Mouse (Mus musculus) heart, postnatal 14 days (tissue): Measurements from ENCODE around the gene BC030870. TPM values are rescaled to one million over a fixed set of nuclear protein-coding genes. Genes with fewer than 3 reads are reported as not detected.
"Not testable (repeated sequence)": the region's sequence is repeated elsewhere in the genome, so short reads cannot be mapped to it uniquely, and the experiment has no call there.

ENCODE experiments used
- DNase-seq, 2 experiments: peaks; one replicate each; pipeline ENCODE4 v3.0.0; 2021 to 2022
- intact Hi-C: fragments of 180-260 bp; cut with DNase I; formaldehyde crosslinking; loops from one replicate; pipeline ENCODE4 v1.15.1; 2025
- long read RNA-seq, 2 experiments: library from polyadenylated mRNA; stranded (forward); transcript quantifications; one replicate each; pipeline ENCODE4 v2.0.0; 2021
- total RNA-seq, 2 experiments: library from RNA; stranded (reverse); gene quantifications; 2 replicates each; pipeline ENCODE4 v1.2.3; 2021

BC030870 gene
- not detected for total RNA-seq
- long read RNA-seq, experiment 1: 0 reads
- long read RNA-seq, experiment 2: 0 reads

DNA sequence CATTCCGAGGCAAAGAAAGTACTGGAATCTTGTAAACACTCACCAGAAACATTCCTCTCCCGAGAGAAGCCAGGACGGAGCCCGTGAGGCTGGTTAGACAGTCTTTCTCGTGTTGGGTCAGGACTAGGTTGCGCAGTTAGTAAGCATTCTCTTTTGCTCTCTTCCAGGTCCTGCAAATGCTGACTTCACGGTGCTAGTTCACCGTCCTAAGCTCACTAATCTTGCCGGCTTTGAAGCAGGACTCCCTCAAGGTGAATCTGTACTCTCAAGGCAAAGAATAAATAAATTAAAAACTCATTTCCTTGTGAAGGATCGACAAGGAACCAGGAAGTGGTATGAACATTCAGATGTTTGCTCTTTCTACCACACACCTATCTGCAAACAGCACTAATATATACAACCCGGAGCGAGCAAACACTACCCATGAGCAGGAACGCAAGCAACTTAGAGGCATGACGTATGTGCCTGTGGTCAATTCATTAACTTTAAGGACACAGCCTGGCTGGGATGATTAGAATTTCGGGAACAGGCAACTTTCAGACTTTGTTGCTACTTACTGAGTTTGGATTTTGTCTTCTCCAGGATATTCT lies at the start of gene BC030870:
BC030870 (minus strand) TSS at position 365 of the 590 bp plus-strand sequence.
- intact Hi-C loops: no loop called here
- DNase-seq: no peak

DNA sequence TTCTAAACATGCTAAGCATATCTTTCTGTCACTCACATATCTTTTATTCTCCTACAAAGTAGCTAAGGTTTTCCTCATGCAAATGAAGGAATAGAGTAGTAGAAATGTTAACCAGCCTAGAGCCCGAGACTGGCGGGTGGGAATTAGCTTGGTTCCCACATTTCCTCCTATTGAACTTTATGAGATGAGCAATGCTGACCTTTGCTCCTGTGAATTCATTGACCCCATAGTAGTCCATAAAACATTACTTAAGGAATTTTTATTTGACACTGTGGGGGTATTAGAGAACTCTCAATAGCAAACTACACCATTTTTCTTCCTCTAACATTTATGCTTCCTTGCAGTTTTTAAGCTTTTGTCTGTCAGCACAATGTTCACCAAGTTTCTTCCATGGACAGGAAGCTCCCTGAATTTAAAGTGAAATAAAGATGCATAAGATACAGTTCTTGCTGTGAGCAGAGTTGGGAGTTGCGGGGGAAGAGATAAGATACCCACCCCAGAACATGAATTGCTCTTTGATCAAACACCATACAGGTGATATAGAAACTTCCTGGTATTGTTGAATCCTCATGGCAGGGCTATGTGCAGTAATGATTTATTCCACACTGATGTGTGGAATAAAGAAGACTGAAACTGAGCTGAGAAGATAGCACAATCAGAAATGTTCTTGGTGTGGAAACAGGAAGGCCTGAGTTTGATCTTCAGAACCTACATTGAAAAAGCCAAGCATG lies 45.5 kb upstream of the BC030870 start:
- DNase-seq: no peak
- intact Hi-C loops: no loop called here

DNA sequence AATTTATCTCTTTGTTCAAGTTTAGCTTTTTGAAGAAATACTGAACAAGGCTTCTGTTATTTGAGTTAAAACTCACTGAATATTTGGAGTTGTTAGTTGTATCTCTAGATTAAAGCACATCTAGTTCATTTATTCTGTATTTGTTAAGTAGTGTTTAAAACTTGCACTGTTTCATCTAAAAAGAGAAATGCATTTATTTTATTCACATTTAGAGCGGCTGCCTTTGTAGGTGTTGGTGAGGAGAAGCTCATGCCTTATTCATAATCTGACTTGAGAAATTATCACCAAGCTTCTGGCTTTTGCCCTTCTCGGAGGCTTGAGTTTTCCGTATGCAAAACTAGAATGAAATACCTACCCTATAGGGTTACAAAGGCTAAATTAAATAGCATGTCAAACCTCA lies 39.8 kb upstream of the BC030870 start:
- no peak for DNase-seq
- intact Hi-C loops: no loop called here

DNA sequence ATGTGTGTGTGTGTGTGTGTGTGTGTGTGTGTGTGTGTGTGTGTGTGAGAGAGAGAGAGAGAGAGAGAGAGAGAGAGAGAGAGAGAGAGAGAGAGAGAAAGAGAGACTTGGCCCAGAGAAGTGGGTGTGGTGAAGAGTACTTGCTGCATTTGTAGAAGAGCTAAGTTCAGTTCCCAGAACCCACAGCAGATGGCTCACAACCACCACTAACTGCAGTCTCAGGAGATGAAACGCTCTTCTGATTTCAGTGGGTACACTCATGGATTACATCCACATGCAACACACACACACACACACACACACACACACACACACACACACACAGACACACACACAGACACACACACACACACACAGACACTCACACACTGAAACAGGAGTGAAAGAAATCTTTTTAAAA lies 31.3 kb upstream of the BC030870 start:
- DNase-seq, intact Hi-C loops: not testable (repeated sequence)

DNA sequence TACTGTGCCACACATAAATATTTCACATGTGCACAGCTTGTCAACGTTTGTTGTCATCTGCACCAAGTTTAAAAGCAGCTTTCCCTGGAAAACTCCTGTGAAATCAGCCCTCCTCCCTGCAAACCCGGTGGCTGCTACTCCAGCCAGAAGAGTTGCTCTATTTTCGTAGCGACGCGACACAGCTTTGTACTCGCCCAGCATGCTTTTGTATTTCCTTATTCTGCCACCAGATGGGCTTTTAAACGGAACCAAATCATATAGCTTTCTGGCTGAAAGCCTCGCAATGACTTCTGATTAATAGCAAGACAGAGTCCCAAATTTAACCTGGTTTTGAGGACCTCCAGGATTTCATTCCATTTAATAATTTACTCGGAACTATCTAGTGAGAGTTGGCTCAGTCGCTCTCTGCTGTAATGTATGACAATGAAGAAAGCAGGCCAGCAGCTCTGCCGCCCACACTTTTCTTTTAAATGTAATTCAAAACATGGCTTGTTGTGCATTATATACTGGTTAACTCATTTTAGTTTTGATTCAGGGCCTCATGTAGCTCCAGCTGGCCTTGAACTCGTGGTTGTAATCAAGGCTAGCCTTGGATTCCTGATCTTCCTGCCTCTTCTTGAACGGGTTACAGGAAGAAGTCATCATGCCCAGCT lies 29.9 kb upstream of the BC030870 start:
- no peak for DNase-seq
- intact Hi-C loops: no loop called here

DNA sequence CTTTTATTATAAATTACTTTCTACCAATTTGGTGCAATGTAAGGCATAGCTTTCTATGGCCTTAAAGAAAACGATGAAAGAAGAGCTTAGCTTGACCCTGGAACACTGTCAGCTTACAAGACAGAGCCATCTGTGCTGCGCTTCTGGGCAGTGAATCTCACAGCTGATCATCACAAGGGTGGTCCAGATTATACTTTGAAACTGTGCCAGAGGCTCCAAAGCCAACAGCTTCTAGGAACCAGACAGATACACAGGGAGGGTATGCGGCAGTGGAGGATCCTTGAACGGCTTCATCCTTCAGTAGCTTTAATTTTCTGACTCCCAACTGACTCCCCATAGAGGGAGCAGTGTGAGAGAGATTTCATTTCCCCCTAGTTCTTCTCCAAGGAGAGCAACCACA lies 28.5 kb upstream of the BC030870 start:
- intact Hi-C loops: no loop called here

DNA sequence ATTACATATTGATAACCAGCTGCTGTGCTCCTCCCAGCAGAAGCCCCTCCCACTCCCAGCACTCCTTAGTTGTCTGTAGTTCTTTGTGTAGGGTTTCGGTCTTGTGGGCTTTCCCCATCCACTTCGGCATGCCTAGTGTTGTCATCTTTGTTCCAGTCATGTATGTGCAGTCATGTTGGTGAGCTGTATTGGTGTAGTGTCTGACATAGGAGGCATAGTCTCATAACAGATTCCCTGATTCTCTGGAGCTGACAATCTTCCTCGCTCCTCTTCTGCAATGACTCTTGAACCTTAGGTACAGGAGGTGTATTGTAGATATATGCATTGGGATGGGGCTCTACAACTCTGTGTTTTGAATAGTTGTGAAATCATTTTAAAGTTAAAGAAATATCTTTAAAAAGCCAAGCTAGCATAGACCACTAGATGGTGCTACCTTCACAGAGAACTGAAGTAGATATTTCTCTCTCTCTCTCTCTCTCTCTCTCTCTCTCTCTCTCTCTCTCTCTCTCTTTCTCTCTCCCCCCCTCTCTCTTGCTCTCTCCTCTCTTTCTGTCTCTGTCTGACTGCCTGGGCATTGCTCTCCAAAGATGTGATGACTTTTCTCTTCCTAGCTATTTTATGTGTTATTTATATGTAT lies 9.6 kb upstream of the BC030870 start:
- no peak for DNase-seq
- intact Hi-C loops: no loop called here

More for the DNA sequence above, 28.5 kb upstream of the BC030870 start:
- DNase-seq: no peak

DNA sequence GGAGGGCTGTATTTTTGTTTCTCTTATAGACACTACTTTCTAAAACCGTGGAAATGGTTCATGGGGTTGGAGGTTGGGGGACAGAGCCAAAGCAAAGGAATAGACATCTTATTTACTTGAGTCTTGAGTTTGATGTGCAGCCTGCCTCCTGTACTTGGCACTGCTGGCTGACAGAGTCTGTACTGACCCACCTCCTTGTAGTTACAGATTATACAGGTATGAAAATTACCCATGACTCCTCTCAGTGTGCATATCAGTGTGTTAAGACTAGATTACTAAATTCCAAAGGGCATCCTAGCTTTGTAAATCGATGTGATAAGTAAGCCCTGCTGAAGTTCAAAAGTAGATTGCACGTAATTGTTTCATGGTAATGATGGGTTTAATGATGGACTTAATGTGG lies 2.9 kb downstream of the BC030870 start:
- DNase-seq: no peak
- intact Hi-C loops: no loop called here

DNA sequence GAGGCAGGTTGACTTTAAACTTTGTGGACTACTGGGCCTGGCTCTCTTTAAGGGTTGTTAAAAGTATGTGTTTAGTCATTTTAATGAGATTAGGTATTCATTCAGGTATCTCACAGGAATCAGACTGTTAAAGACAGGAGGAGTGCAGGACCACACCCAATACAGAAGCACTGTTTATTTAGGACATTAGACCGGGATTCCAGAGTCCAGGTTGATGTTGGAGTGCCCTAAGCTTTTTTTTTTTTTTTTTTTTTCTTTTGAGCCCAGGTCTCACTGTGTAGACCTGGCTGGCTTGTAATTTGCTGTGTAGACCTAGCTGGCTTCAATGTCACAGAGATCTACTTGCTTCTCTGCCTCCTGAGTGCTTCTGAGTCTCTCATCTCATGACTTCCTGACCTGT lies 3.3 kb downstream of the BC030870 start:
- intact Hi-C loops: no loop called here

DNA sequence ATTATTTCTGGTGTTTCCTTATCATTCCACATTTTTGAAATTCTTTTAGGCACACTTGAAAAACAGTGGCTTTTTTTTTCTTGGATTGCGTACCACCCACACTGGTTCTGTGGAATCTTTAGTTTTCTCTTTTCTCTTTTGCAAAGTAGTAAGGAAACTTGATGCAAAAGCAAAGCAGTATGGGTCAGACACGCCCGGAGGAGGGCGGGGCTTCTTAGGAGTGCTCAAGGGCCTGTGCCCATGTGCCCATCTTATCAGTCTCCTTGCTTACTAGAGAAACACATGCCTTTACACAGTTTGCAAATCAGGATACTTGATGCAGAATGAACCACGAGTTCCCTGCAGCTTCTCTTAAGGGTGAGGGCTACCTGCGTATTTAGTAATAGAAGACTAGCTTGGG lies 17.3 kb downstream of the BC030870 start:
- intact Hi-C loops: loop anchor here (5.0 kb wide), 1 partner anchor 145 kb away; no protein-coding TSS in a partner anchor
- DNase-seq: no peak

More for the DNA sequence above, 3.3 kb downstream of the BC030870 start:
- DNase-seq: no peak

DNA sequence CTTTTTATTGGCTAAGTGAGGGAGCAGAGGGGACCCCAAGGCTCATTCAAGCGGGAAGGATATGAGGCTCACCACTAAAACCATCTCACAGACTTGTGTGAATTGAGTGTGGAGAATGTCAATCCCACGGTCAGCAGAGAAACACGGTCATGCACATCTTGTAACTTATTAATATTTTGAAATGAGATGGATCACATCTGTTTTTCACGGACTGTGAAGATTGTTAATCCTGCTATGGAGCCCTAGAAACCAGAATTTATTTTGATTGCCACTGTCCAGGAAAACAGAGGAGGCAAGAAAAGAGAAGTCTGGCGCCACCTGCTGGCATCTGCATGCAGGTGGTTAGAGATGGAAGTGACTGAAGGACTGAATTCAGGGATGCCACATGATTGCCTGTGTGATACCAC lies 19.1 kb downstream of the BC030870 start:
- DNase-seq: peak; percentile 66 to 75
- intact Hi-C loops: loop anchor here (1.0 to 5.0 kb wide), 2 partner anchors 88 to 143 kb away; no protein-coding TSS in a partner anchor

DNA sequence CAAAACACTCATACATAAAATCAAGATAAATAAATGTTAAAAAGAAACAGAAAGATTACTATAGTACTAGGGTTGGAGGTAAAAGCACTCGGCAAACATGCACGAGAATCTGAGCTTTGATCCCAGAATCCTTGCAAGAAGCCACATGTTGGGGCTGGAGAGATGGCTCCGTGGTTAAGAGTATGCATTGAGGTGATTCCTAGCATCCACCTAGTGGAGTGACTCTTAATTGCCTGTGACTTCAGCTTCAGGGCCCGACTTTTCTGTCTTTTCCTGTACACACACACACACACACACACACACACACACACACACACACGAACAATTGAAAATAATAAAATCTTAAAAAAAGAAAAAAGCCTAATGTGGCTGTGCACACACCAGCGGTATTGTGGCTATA lies 20.4 kb downstream of the BC030870 start:
- DNase-seq: no peak
- intact Hi-C loops: no loop called here

DNA sequence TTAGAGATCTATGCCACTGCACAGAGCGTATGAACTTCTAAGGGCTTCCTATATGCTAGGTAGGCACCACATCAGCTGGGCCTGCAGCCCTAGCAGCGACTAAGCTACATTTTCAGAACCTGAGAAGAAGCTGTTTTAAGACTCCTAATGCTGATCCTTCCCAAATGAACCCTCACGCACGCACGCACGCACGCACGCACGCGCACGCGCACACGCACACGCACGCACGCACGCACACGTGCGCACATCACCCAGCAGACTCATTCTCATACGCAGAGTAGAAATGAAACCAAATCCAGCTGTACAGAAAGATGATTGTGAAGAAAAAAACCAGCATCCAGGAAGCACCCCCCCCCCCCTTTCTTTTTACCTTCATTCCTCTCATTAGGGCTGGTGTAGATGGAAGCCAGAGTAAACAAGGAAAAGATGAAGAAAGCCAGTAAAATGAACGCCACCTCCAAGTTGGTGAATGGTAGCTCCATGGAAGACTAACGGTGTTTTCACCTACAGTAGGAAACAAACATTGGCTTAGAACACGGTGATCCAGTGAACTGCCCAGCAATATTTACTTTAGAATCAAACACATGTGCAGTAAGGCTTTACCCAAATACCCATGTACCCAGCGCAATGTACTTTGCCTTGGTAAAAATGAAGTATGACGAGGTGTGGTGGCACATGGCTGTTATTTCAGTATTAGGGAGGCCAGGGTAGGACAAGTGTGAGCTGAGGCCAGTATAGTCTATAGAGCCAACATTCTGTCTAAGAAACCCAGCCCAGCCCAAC lies 21.2 kb downstream of the BC030870 start:
- intact Hi-C loops: no loop called here
- DNase-seq: no peak

DNA sequence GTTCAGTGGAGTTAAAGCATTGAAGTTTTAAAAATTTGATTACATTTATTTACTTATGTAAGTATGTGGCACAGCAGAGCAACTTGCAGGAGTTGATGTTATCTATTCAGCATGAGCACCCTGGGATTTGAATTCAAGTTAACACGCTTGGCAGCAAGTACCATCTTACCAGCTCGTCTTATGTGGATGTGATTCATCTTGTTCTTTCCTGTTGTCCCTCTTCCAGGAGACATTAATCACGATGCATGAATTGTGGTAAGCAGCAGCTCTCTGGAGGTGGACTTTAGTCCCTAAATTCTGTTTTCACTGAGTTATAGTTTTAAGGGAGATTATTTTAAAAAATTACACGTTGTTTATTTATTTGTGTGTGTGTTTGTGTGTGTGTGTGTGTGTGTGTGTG lies 25.3 kb downstream of the BC030870 start:
- DNase-seq: no peak
- intact Hi-C loops: no loop called here

DNA sequence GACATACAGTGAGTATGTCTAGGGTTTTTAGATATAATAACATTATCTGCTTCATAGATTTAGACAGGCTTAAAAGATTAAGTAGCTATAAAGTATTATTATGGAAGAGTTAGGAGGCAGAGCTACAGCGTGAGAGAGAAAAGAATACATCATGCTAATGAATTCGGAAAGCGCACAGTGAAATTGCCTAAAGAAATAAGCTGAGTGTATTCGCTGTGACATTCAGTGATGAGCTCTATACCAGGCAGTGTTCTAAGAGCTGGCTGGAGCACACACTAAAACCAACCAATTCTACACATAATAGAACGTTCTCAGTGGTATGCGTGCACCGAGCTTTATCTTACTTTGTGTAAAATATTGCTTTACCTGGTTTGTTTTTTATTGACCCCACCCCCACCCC lies 25.7 kb downstream of the BC030870 start:
- DNase-seq: no peak
- intact Hi-C loops: no loop called here

DNA sequence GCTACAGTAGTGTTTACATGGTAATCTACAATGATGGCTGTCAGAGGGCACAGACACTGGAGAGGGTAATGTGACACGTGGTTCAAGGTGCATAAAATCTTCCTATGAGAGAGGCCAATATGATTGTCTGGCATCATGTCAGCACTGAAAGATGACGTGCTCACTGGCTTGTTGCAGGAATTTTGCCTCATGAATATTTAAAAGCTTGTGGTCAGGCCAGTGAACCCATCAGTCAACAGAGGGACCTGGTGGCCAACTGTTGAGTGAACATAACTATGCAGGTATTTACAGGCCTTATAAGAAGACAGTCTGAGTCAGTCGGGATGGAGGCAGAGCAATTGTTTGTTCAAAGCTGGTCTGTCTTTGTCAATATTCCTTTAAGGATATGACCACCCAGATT lies 29.6 kb downstream of the BC030870 start:
- no peak for DNase-seq
- intact Hi-C loops: no loop called here

DNA sequence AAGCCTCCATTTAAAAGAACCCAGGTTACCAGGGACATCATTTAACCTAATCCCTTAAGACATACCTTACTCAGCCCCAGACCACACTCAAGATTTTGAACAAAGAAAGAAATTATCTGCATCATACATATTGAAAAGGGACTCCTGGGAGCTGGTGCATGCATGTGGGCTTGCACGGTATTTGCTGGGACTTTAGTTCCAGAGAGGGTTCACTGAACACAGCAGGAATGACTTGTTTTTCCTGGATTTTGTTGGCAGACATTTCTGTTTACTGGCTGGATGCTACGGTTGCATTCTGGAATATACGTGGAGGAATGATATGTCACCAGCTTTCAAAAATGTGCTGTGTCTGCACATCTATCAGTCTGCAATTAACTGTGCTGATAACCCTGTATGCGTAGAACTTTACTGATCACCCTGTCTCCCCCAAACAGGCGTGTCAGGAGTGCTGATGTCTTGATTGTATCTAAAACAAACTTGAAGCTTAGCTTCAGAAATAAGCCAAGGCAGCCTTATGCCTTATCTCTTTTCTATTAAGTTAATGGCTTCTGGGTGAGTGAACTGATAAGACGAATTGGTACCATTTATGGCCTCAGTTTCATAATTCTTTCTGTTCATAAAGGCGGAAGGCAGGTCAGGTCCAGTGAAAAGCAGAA lies 31.5 kb downstream of the BC030870 start:
- intact Hi-C loops: no loop called here
- no peak for DNase-seq

DNA sequence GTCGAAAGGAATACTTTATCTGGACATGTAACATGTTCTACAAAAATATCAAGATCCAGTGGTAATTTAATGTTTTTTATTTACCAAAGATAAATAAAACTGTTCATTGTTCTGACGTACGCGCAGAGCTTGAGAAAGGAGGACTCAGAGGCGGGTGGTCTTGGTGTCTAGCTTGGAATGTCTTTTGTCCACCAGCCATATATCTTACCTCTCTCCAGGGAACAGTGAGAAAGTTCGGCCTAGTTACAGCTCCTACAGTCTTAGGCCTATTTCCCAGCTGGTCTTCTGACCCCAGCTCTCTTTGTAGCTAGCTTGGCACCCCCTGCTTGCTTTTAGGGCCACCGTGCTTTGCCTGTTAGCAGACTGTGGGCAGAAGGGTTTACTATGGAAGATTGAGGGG lies 39.6 kb downstream of the BC030870 start:
- intact Hi-C loops: no loop called here
- DNase-seq: no peak

DNA sequence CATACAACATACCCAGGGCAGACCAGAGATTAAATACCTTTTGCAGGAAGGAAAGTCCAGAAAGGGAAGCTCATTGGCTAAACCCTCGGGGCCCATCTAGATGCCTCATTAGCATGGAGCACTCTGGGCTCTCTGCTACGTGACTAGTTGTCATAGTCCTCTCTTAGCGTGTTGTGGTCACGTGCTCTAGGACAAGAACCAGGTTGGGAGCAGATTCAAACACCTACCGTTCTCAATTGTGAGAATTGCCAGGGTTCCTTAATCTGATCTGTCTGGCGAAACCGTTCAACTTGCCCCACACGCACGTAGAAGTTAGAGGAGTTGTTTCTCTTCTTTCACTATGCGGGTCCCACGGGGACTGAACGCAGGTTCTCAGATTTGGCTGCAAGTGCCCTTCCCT lies 41.2 kb downstream of the BC030870 start:
- no peak for DNase-seq
- intact Hi-C loops: no loop called here

DNA sequence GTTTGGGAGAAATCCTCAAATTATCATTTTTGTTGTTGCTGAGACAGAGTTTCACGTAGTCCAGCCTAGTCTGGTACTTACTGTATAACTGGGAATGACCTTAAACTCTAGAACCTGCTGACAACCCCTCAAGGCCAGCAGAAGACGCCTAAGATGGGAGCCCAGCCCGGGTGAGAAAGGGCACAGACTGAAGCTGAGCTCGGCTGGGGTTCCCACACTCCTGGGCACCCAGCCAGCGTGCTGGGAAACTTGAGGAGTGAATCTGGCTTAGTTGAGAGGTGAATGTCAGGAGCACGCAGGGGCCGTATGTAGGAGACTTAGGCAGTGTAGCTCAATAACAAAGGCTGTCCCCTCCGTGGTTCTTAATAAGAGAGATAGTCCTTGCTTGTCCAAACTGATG lies 41.7 kb downstream of the BC030870 start:
- intact Hi-C loops: no loop called here
- DNase-seq: peak in 1 of 2 experiments; percentile 13
